Mouse (Mus musculus) forebrain, postnatal 0 days (tissue): ENCODE data around the gene Lcn6. TPM values are rescaled to one million over a fixed set of nuclear protein-coding genes. Genes with fewer than 3 reads are reported as not detected.

Experiments
- ATAC-seq: fragments of 200-750 bp; cut with Nextera tagmentation; 2 replicates; pipeline ENCODE4 v1.8.0; 2017; ENCODE audit warnings: mild to moderate bottlenecking, moderate library complexity
- DNase-seq: peaks from one replicate; pipeline ENCODE4 v3.0.0-alpha.2; 2015
- H3K27ac ChIP-seq: fragments of 300-500 bp; sonication (generic); 2 replicates; pipeline ENCODE4 v1.5.1; 2014; ENCODE audit warnings: low read depth, mild to moderate bottlenecking, antibody characterized with exemption, low read length, moderate library complexity, mixed read lengths
- H3K27me3 ChIP-seq: fragments of 300-500 bp; sonication (generic); 2 replicates; pipeline ENCODE4 v1.6.1; 2014; ENCODE audit warnings: mild to moderate bottlenecking, low read length, mixed read lengths; ENCODE audit not compliant: insufficient read depth
- H3K36me3 ChIP-seq: fragments of 300-500 bp; sonication (generic); 2 replicates; pipeline ENCODE4 v1.6.1; 2014; ENCODE audit warnings: mild to moderate bottlenecking, moderate library complexity; ENCODE audit not compliant: insufficient read depth
- H3K4me1 ChIP-seq: fragments of 300-500 bp; sonication (generic); 2 replicates; pipeline ENCODE4 v1.6.1; 2014; ENCODE audit warnings: antibody characterized with exemption; ENCODE audit not compliant: insufficient read depth
- H3K4me2 ChIP-seq: fragments of 300-500 bp; sonication (generic); 2 replicates; pipeline ENCODE4 v1.6.1; 2014; ENCODE audit warnings: low read depth, mild to moderate bottlenecking, moderate library complexity
- H3K4me3 ChIP-seq: fragments of 300-500 bp; sonication (generic); 2 replicates; pipeline ENCODE4 v1.5.1; 2014; ENCODE audit warnings: low read depth, low read length, mixed read lengths
- H3K9ac ChIP-seq: fragments of 300-500 bp; sonication (generic); 2 replicates; pipeline ENCODE4 v1.6.1; 2014; ENCODE audit warnings: mild to moderate bottlenecking
- H3K9me3 ChIP-seq: fragments of 300-500 bp; sonication (generic); 2 replicates; pipeline ENCODE4 v1.6.1; 2016; ENCODE audit warnings: low read length
- CTCF ChIP-seq: sonication (generic); IDR thresholded peaks from 2 replicates; pipeline ENCODE4 v1.5.1; 2016; ENCODE audit warnings: antibody characterized with exemption, control low read depth, low read depth
- WGBS: fragments of 180-500 bp; shearing (Covaris S2); extraction: QIAGEN DNeasy Blood & Tissue Kit; methylation state at CpG from one replicate; pipeline ENCODE4 v1.1.7; 2014; 5-methylcytosine and 5-hydroxymethylcytosine counted together
- polyA plus RNA-seq: library from polyadenylated mRNA; unstranded; fragments of >200 nt; fragmentation: Nextera tagmentation; extraction: Ambion mirVana; gene quantifications from 2 replicates; pipeline ENCODE4 v1.2.1, GENCODE M21; 2015
- total RNA-seq: library from RNA; depleted of rRNA; stranded (reverse); fragments of >200 nt; gene quantifications from 2 replicates; pipeline ENCODE4 v1.2.3, GENCODE M21; 2014; rRNA removed

Lcn6 gene
- total RNA-seq: not detected in 2 replicates
- polyA plus RNA-seq: not detected in 2 replicates

DNA sequence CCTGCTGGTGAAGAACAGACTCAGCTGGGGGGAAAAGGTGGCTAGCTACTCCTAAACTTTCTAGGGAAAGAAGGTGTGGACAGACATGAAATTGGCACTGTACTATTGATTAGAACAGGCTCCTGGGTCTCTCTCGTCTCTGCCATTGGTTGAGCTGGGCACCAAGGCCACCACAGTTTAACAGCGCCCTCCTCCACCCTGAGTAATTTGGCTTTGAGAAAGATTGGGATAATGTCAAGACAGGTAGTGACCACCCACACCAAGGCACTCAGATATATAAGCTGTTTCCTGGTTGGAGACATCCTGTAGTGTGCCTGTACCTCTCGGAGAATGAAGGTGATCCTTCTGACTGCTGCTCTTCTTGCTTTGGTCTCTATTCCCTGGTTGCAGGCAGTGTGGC, at the start of gene Lcn6:
TSS of gene Lcn6 (plus strand) at position 301 of the 400 bp plus-strand sequence.
- Histone ChIP-seq H3K9me3 (no peaks in the 10 kb centered on the region), H3K4me2 (no peak within 1 kb of the TSS), H3K4me3 (no peak within 1 kb of the TSS), H3K27me3 (no peaks in the 10 kb centered on the region; the same call in 1 of the 2 replicates), H3K36me3 (no peaks in the 10 kb centered on the region), H3K27ac (no peak within 1 kb of the TSS), H3K9ac (no peak within 1 kb of the TSS), H3K4me1 (no peaks in the 10 kb centered on the region)
- DNase-seq (no peak), ATAC-seq (no peak)
- no peak for TF ChIP-seq CTCF
- WGBS: 88% methylated on average over 3 of the region's 3 CpGs

DNA sequence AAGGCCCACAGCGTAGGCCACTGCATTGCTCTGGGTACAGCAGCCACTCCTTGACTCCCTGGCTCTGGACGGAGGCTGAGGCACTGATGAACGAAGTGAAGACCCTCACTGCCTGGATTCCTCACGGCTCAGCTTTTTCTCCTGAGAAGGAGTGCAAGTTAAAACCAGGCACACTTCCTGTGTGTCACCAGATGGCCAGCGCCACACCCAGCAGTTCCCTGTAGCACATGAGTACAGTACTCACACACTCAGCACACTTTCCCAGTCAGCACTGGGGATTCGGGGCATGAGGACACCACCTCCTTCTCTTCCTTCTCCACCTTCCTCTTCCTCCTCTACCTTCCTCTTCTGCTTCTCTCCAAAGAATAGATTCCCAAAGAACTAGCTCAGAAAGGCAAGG, 48.8 kb upstream of the Lcn6 start, which contains the start of gene Fcna:
TSS of gene Fcna (minus strand) at position 220 of the 400 bp plus-strand sequence.
- no peak within 1 kb of the TSS for H3K9ac ChIP-seq
- WGBS: 78% methylated on average over 6 of the region's 6 CpGs
- H3K9me3 ChIP-seq: no peaks in the 10 kb centered on the region
- H3K27me3 ChIP-seq: no peaks in the 10 kb centered on the region
- H3K4me1 ChIP-seq: no peaks in the 10 kb centered on the region
- no peak within 1 kb of the TSS for H3K27ac ChIP-seq
- ATAC-seq: no peak
- DNase-seq: no peak
- H3K4me2 ChIP-seq: no peak within 1 kb of the TSS
- no peak within 1 kb of the TSS for H3K4me3 ChIP-seq
- no peaks in the 10 kb centered on the region for H3K36me3 ChIP-seq
- TF ChIP-seq CTCF: no peak

DNA sequence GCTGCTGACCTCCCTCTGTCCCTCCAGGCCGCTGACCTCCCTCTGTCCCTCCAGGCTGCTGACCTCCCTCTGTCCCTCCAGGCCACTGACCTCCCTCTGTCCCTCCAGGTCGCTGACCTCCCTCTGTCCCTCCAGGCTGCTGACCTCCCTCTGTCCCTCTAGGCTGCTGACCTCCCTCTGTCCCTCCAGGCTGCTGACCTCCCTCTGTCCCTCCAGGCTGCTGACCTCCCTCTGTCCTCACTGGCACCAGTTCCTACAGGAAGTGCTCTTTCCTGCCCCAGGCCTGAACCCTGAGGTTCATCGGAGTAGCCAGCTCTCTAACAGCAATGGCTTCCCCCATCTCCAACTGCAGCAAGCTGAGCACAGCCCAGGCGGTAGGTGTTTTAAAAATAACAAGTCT, 47.8 kb upstream of the Lcn6 start:
- TF ChIP-seq CTCF: no peak
- Histone ChIP-seq H3K4me1 (no peaks in the 10 kb centered on the region), H3K4me2 (no peak overlapping the region), H3K4me3 (no peak overlapping the region), H3K9ac (no peak overlapping the region), H3K36me3 (no peaks in the 10 kb centered on the region), H3K27ac (no peak overlapping the region), H3K9me3 (no peaks in the 10 kb centered on the region), H3K27me3 (no peaks in the 10 kb centered on the region)
- ATAC-seq: no peak
- no peak for DNase-seq
- WGBS: 69% methylated on average over 4 of the region's 4 CpGs

DNA sequence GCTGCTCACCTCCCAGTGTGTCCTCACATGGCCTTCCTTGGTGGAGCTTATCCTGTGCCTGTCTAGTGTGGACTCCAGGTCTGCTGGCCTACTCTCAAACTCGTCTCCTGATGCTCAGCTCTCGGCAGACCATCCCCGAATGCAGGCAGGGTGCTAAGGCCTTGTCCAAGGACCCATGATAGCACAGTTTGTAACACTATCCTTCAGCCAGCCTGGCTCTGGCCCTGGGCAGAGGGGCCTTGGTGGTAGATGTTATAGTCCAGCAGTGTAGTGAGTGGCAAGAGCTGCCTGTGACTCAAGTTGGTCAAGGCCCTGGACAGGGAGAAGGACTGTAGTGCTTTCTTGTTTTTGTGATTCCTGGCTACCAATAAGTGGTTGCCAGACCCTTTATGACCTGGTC, 43.0 kb upstream of the Lcn6 start:
- Histone ChIP-seq H3K9me3 (no peaks in the 10 kb centered on the region), H3K9ac (no peak overlapping the region), H3K27ac (no peak overlapping the region), H3K4me1 (no peaks in the 10 kb centered on the region), H3K36me3 (no peaks in the 10 kb centered on the region), H3K4me2 (no peak overlapping the region), H3K4me3 (no peak overlapping the region), H3K27me3 (no peaks in the 10 kb centered on the region)
- whole genome bisulfite sequencing: 85% methylated on average over 3 of the region's 3 CpGs
- ATAC-seq (no peak), DNase-seq (no peak)
- TF ChIP-seq CTCF: no peak

DNA sequence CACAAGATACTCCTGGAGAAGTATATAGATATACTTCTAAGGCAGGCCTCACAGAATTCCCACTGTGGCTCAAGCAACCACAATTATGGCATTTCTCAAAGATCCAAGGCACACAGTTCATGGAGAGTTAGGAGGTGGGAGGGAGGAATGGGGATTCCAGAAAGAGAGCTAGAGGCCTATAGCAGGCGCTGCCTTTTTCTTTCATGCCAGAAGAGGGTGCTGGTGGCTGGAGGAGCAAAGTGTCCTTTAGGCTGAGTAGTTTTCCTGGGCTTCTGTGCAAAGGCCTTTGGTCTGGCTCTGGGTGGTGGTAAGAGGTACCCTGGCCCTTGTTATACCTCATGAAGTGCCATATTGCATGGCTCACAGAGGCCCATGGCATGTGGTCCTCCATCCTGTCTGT, 42.5 kb upstream of the Lcn6 start:
- no peaks in the 10 kb centered on the region for H3K27me3 ChIP-seq
- no peak overlapping the region for H3K4me2 ChIP-seq
- 35% methylated on average over 1 of the region's 1 CpGs for whole genome bisulfite sequencing
- H3K9ac ChIP-seq: no peak overlapping the region
- no peak overlapping the region for H3K4me3 ChIP-seq
- ATAC-seq: no peak
- no peaks in the 10 kb centered on the region for H3K9me3 ChIP-seq
- no peak for DNase-seq
- no peak for TF ChIP-seq CTCF
- no peak overlapping the region for H3K27ac ChIP-seq
- no peaks in the 10 kb centered on the region for H3K4me1 ChIP-seq
- no peaks in the 10 kb centered on the region for H3K36me3 ChIP-seq

DNA sequence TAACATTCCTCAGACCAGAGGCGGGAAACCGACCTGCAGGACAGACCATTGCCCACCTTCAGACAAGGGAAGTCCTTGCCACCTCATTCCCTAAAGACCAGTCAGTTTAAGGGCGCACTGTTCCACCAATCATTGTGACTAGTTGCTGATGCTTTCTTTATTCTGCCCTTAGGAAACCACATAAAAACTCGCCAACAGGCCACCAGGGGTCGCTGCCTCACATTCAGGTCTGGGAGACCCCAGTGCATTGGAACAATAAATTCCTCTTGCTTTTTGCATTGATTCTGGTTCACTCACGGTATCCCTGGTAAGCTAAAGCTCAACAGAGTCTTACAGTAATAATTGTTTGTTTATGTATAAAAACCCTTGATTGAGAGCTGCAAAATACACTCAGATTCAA, 36.7 kb upstream of the Lcn6 start:
- Histone ChIP-seq H3K9ac (no peak overlapping the region), H3K36me3 (no peaks in the 10 kb centered on the region), H3K4me1 (no peaks in the 10 kb centered on the region), H3K4me3 (no peak overlapping the region), H3K4me2 (no peak overlapping the region), H3K27ac (no peak overlapping the region), H3K9me3 (no peaks in the 10 kb centered on the region), H3K27me3 (no peaks in the 10 kb centered on the region)
- WGBS: 23% methylated on average over 6 of the region's 6 CpGs
- TF ChIP-seq CTCF: peak; percentile 65
- peak; percentile 45 for DNase-seq
- no peak for ATAC-seq

DNA sequence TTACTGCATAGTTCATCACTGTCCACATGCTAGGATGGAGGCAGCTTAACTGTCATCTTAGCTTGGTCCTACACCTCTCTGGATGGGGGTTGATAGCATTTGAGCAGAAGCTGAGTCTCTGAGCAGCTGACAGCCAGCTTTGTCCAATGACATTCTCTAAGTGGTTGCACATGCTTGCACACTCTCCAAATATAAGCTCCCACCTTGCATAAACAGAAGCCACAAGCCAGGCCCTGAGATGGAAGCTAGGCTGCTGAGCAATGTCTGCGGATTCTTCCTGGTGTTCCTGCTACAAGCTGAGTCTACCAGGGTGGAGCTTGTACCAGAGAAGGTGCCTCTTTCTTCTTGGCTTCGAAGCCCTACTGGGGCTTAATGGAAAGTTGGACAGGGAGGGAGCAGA, 23.7 kb upstream of the Lcn6 start, which contains the start of gene Lcn8:
TSS of gene Lcn8 (plus strand) at position 219 of the 400 bp plus-strand sequence.
- H3K27me3 ChIP-seq: no peaks in the 10 kb centered on the region
- H3K9ac ChIP-seq: no peak within 1 kb of the TSS
- WGBS: 85% methylated on average over 2 of the region's 2 CpGs
- no peak within 1 kb of the TSS for H3K4me3 ChIP-seq
- no peak within 1 kb of the TSS for H3K4me2 ChIP-seq
- no peak for TF ChIP-seq CTCF
- H3K36me3 ChIP-seq: no peaks in the 10 kb centered on the region
- H3K9me3 ChIP-seq: no peaks in the 10 kb centered on the region
- DNase-seq (no peak), ATAC-seq (no peak)
- H3K4me1 ChIP-seq: no peaks in the 10 kb centered on the region
- H3K27ac ChIP-seq: no peak within 1 kb of the TSS

DNA sequence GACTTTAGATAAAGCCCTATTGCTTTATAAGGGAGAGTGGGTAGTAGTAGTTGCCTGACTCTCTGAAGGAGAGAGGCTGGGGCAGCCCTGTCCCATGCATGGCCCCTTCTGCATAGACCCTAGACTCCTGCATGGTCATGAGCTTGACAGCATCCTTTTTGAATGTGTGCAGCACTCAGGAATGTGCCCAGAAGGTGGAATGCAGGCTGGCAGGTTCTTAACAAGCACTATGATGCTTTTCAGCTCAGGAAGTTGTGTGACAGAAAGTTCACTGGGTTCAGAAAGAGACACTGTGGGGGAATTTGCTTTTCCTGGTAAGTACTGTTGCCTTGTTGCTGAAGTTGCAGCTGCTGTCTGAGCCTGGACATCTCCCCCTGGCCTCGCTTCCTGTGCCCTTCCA, 22.1 kb upstream of the Lcn6 start:
- ATAC-seq (no peak), DNase-seq (no peak)
- H3K36me3 ChIP-seq: no peaks in the 10 kb centered on the region
- no peak for TF ChIP-seq CTCF
- no peaks in the 10 kb centered on the region for H3K4me1 ChIP-seq
- H3K4me2 ChIP-seq: no peak overlapping the region
- H3K9ac ChIP-seq: no peak overlapping the region
- H3K27me3 ChIP-seq: no peaks in the 10 kb centered on the region
- no peak overlapping the region for H3K4me3 ChIP-seq
- no peak overlapping the region for H3K27ac ChIP-seq
- H3K9me3 ChIP-seq: no peaks in the 10 kb centered on the region
- whole genome bisulfite sequencing: 62% methylated on average over 1 of the region's 1 CpGs
